Mouse (Mus musculus): ENCODE measurements around the gene C1galt1. TPM values are rescaled to one million over a fixed set of nuclear protein-coding genes. Genes with fewer than 3 reads are reported as not detected.

The C1galt1 gene
- total and polyA plus RNA-seq, 2 experiments, result 4.7 to 29.8 TPM

DNA sequence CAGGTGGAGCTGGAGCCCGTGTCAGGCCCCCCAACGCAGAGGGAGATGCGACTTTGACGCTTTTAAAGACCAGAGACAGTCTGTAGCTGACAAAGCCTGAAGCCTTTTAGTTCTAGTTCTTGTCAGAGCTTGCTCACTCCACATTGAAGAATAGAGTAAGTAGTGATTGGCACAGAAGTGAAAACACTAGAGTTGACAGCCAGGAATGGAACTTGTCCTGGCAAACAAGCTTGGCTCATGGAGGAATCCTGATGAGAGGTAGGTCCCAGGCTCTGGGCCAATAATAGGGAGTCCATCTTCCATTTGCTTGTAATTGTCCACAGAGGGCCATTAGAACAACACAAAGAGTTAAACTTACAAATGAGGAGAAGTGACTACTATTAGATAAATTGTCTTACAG is 18.7 kb downstream of the C1galt1 start:
- no peak overlapping the region for H3K9ac ChIP-seq (ENCODE audit: low read depth, low read length)
- H3K27me3 ChIP-seq (ENCODE audit: control insufficient read depth, insufficient read depth, low read length), result no peaks in the 10 kb centered on the region
- peak; percentile 73 for DNase-seq (ENCODE audit: extremely low read depth, low read depth, low spot score)
- no peak overlapping the region for H3K27ac ChIP-seq (replicated peaks; ENCODE audit: insufficient read depth, low read depth, low read length)
- no peak for TF ChIP-seq POLR2A (IDR thresholded peaks at IDR 0.05; ENCODE audit: extremely low read depth, insufficient read depth, low read length)
- no peak for TF ChIP-seq CTCF (IDR thresholded peaks at IDR 0.05; ENCODE audit: low read depth, low read length)
- peaks cover 9% of the 10 kb centered on the region; the same call in 1 of the 2 replicates for H3K79me2 ChIP-seq (ENCODE audit: control insufficient read depth, insufficient read depth, low read length)
- no peaks in the 10 kb centered on the region; the same call in 1 of the 2 replicates for H3K4me1 ChIP-seq (ENCODE audit: control insufficient read depth, insufficient read depth, low read length)
- H3K36me3 ChIP-seq (ENCODE audit: control insufficient read depth, insufficient read depth, low read length), result peaks cover 25% of the 10 kb centered on the region
- 88% methylated on average over 4 of the region's 4 CpGs for WGBS
- H3K4me3 ChIP-seq (ENCODE audit: insufficient read depth, low read depth, low read length), result no peak overlapping the region

DNA sequence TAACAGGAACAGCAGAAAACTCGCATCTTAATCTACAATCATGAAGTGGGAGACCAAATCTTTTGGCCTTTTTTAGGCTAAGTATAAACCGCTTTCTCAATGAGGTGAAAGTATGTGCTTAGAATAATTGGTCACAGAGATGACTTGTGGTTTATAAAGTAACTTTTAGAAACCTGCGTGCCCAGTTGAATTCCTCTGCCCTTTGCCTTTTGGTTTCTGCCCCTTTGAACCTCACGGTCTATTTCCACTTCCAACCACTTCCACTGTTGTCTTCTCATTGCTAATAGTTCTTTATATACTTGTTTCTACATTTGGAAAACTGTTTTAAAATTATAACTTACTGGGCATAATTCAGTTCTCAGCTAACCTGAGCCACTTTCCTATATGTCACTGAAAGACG is 32.2 kb downstream of the C1galt1 start:
- Histone ChIP-seq H3K27ac (replicated peaks; ENCODE audit: insufficient read depth, low read depth, low read length) (no peak overlapping the region), H3K27me3 (ENCODE audit: control insufficient read depth, insufficient read depth, low read length) (no peaks in the 10 kb centered on the region), H3K9ac (ENCODE audit: low read depth, low read length) (no peak overlapping the region), H3K4me3 (ENCODE audit: insufficient read depth, low read depth, low read length) (no peak overlapping the region), H3K79me2 (ENCODE audit: control insufficient read depth, insufficient read depth, low read length) (no peaks in the 10 kb centered on the region), H3K36me3 (ENCODE audit: control insufficient read depth, insufficient read depth, low read length) (peaks cover 4% of the 10 kb centered on the region), H3K4me1 (ENCODE audit: control insufficient read depth, insufficient read depth, low read length) (no peaks in the 10 kb centered on the region)
- WGBS, result 66% methylated on average over 5 of the region's 5 CpGs
- DNase-seq (ENCODE audit: extremely low read depth, low read depth, low spot score), result peak; percentile 63
- TF ChIP-seq POLR2A (IDR thresholded peaks at IDR 0.05; ENCODE audit: extremely low read depth, insufficient read depth, low read length) (no peak), CTCF (IDR thresholded peaks at IDR 0.05; ENCODE audit: low read depth, low read length) (no peak)

DNA sequence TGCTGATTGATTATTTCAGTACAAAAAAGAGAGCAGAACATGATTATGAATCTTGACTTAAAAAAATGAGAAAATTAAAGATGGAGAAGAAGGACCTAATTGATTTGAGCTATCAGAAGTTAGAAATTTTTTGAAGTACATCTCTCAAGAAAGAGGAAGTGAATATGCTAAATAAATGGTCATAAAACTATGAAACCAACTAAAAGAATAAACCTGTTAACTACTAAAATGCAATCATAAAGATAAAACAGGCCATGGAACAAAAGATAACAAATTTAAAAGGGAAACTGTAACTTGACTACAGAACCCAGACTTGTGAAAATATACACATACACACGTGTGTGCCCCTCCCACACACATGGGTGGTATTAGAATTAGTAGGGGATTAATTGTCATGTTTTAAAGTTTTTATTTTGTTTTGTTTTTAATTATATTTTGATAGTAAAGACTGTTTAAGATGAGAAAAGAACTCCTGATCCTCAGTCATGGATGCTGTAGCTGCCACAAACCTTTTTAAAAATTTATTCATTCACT is 37.0 kb downstream of the C1galt1 start:
- H3K4me1 ChIP-seq (ENCODE audit: control insufficient read depth, insufficient read depth, low read length), result peaks cover 3% of the 10 kb centered on the region; the same call in 1 of the 2 replicates
- H3K9ac ChIP-seq (ENCODE audit: low read depth, low read length), result no peak overlapping the region
- no peak overlapping the region for H3K4me3 ChIP-seq (ENCODE audit: insufficient read depth, low read depth, low read length)
- no peak overlapping the region for H3K27ac ChIP-seq (replicated peaks; ENCODE audit: insufficient read depth, low read depth, low read length)
- no peaks in the 10 kb centered on the region for H3K36me3 ChIP-seq (ENCODE audit: control insufficient read depth, insufficient read depth, low read length)
- TF ChIP-seq POLR2A (IDR thresholded peaks at IDR 0.05; ENCODE audit: extremely low read depth, insufficient read depth, low read length), result no peak
- TF ChIP-seq CTCF (IDR thresholded peaks at IDR 0.05; ENCODE audit: low read depth, low read length), result no peak
- no peaks in the 10 kb centered on the region for H3K27me3 ChIP-seq (ENCODE audit: control insufficient read depth, insufficient read depth, low read length)
- DNase-seq (ENCODE audit: extremely low read depth, low read depth, low spot score), result no peak
- H3K79me2 ChIP-seq (ENCODE audit: control insufficient read depth, insufficient read depth, low read length), result no peaks in the 10 kb centered on the region
- 70% methylated on average over 1 of the region's 1 CpGs for WGBS

DNA sequence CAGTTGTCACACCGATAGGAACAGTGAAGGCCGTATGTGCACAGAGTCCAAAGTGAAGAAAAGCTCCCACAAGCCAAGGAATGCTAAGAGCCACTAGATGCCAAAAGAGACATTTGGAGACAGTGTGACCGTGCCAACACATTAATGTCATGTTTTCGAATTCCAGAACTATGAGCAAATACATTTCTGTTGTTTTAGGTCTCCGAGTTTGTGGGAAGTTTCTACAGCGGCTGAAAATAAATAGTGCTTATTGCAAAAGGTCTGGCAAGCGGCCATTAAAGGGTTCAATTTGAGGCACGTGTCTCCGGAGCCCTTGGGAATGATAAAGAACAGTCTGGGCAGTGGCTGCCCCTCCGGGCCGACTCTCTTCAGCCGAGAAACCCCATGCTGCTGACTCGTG is 37.9 kb downstream of the C1galt1 start:
- H3K27ac ChIP-seq (replicated peaks; ENCODE audit: insufficient read depth, low read depth, low read length), result no peak overlapping the region
- peak; percentile 83 for DNase-seq (ENCODE audit: extremely low read depth, low read depth, low spot score)
- no peaks in the 10 kb centered on the region for H3K36me3 ChIP-seq (ENCODE audit: control insufficient read depth, insufficient read depth, low read length)
- H3K9ac ChIP-seq (ENCODE audit: low read depth, low read length), result 0 out of 2 replicates have a peak overlapping the region, but pooled peaks have one; percentile 29
- H3K27me3 ChIP-seq (ENCODE audit: control insufficient read depth, insufficient read depth, low read length), result no peaks in the 10 kb centered on the region
- H3K4me3 ChIP-seq (ENCODE audit: insufficient read depth, low read depth, low read length), result peak overlapping the region; percentile 43
- 16% methylated on average over 13 of the region's 13 CpGs for WGBS
- H3K79me2 ChIP-seq (ENCODE audit: control insufficient read depth, insufficient read depth, low read length), result no peaks in the 10 kb centered on the region
- no peak for TF ChIP-seq POLR2A (IDR thresholded peaks at IDR 0.05; ENCODE audit: extremely low read depth, insufficient read depth, low read length)
- no peak for TF ChIP-seq CTCF (IDR thresholded peaks at IDR 0.05; ENCODE audit: low read depth, low read length)
- H3K4me1 ChIP-seq (ENCODE audit: control insufficient read depth, insufficient read depth, low read length), result peaks cover 3% of the 10 kb centered on the region; the same call in 1 of the 2 replicates

DNA sequence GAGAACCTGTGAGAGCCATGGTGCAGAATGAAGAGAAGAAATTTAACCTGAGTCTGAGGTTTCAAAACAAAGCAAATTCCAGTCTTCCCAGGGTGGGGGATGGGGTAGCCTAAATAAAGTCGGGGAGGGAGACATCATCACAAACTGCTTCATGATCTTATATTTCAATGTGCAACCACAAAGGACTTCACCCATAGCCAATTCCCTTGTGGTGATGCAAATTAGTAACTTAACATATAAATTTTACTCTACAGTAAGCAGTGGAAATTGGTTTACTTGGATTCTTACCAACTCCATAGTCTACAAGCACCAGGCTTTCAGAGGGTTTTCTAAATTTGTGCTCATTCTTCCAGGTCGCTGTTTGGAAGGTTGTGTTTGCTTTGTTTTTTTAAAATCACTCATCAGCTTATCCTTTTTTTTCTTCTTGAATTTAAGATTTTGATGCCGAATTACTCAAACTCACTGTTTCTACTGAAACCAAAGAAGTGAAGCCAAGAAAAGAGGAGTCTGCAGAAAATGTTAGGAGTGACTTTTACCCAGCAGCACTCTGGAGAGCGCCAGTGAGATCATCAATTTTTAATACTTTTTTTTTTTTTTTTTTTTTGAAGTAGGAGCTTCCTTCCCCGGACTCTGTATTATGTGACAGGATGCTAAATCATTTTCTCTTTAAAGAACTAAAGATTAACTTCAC is 41.5 kb downstream of the C1galt1 start:
- TF ChIP-seq POLR2A (IDR thresholded peaks at IDR 0.05; ENCODE audit: extremely low read depth, insufficient read depth, low read length), result no peak
- TF ChIP-seq CTCF (IDR thresholded peaks at IDR 0.05; ENCODE audit: low read depth, low read length), result no peak
- no peak for DNase-seq (ENCODE audit: extremely low read depth, low read depth, low spot score)
- WGBS, result 66% methylated on average over 5 of the region's 5 CpGs
- Histone ChIP-seq H3K27me3 (ENCODE audit: control insufficient read depth, insufficient read depth, low read length) (no peaks in the 10 kb centered on the region), H3K36me3 (ENCODE audit: control insufficient read depth, insufficient read depth, low read length) (no peaks in the 10 kb centered on the region), H3K27ac (replicated peaks; ENCODE audit: insufficient read depth, low read depth, low read length) (no peak overlapping the region), H3K4me1 (ENCODE audit: control insufficient read depth, insufficient read depth, low read length) (peaks cover 3% of the 10 kb centered on the region; the same call in 1 of the 2 replicates), H3K4me3 (ENCODE audit: insufficient read depth, low read depth, low read length) (no peak overlapping the region), H3K79me2 (ENCODE audit: control insufficient read depth, insufficient read depth, low read length) (no peaks in the 10 kb centered on the region), H3K9ac (ENCODE audit: low read depth, low read length) (no peak overlapping the region)

DNA sequence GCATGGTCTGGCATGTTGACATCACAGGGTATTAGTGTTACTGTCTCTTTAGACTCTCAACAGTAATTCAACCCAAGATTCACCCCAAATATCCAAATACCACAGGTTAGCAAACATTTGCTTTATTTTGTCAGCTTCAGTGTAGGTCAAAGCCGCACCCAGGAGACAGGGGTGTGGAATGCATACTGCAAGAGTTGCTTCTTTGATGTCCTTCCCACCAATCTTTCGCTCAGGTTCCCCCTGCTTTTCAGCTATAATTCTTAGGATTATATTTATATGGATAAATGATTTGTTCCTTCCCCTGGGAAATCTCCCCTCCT is 42.0 kb downstream of the C1galt1 start:
- Histone ChIP-seq H3K27ac (replicated peaks; ENCODE audit: insufficient read depth, low read depth, low read length) (no peak overlapping the region), H3K4me3 (ENCODE audit: insufficient read depth, low read depth, low read length) (no peak overlapping the region), H3K4me1 (ENCODE audit: control insufficient read depth, insufficient read depth, low read length) (peaks cover 3% of the 10 kb centered on the region; the same call in 1 of the 2 replicates), H3K79me2 (ENCODE audit: control insufficient read depth, insufficient read depth, low read length) (no peaks in the 10 kb centered on the region), H3K36me3 (ENCODE audit: control insufficient read depth, insufficient read depth, low read length) (no peaks in the 10 kb centered on the region), H3K27me3 (ENCODE audit: control insufficient read depth, insufficient read depth, low read length) (no peaks in the 10 kb centered on the region), H3K9ac (ENCODE audit: low read depth, low read length) (no peak overlapping the region)
- WGBS, result 45% methylated on average over 2 of the region's 2 CpGs
- DNase-seq (ENCODE audit: extremely low read depth, low read depth, low spot score), result no peak
- TF ChIP-seq POLR2A (IDR thresholded peaks at IDR 0.05; ENCODE audit: extremely low read depth, insufficient read depth, low read length) (no peak), CTCF (IDR thresholded peaks at IDR 0.05; ENCODE audit: low read depth, low read length) (no peak)
